7 mouse cellular contexts compared by ENCODE assay signal in the genomic region with DNA sequence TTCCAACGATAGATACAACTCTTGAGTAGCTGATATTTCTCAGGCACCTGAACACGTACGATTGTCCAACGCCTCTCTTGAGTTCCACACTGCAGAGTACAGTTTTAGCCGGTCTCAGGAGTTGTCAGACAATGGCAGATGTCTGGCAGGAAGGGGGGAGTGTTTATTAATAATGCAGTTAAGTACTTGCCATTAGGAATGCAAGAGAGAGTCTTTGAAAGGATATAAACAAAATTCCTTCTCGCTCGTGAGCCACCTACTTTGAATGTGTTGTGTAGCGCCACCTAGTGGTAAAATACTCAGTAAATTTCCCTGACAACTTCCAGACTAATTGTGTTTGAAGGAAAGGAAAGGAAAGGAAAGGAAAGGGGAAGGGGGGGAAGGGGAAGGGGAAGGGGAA. TPM values are rescaled to one million over a fixed set of nuclear protein-coding genes. Genes with fewer than 3 reads are reported as not detected.
DNase-seq lines count a peak whose midpoint lies in the region; ATAC-seq and TF ChIP-seq lines count a peak whose summit lies in the region.

No protein-coding gene starts in this region.

- H3K27me3 ChIP-seq in heart, embryonic 11.5 days (ENCODE audit: control insufficient read depth, insufficient read depth, low read length): peaks cover 21% of the 10 kb centered on the region
- H3K27me3 ChIP-seq in kidney, postnatal 0 days (ENCODE audit: insufficient read depth, low read length): peaks cover 4% of the 10 kb centered on the region; the same call in 1 of the 2 replicates
- H3K27me3 ChIP-seq in midbrain, embryonic 11.5 days (ENCODE audit: control insufficient read depth, insufficient read depth, low read length): no peaks in the 10 kb centered on the region

- H3K27ac ChIP-seq in heart, embryonic 11.5 days (ENCODE audit: low read depth, low read length): no peak overlapping the region
- no peak overlapping the region for H3K27ac ChIP-seq in kidney, postnatal 0 days
- H3K27ac ChIP-seq in midbrain, embryonic 11.5 days (ENCODE audit: low read depth, low read length): no peak overlapping the region

- peak overlapping the region; percentile 49 for H3K4me2 ChIP-seq in heart, embryonic 11.5 days
- H3K4me2 ChIP-seq in kidney, postnatal 0 days (ENCODE audit: low read length): peak overlapping the region; percentile 34; the same call in 1 of the 2 replicates
- no peak overlapping the region for H3K4me2 ChIP-seq in midbrain, embryonic 11.5 days

- no peak overlapping the region for H3K4me3 ChIP-seq in heart, embryonic 11.5 days (ENCODE audit: low read depth, low read length)
- no peak overlapping the region for H3K4me3 ChIP-seq in kidney, postnatal 0 days (replicated peaks; ENCODE audit: low read depth, low read length)
- H3K4me3 ChIP-seq in midbrain, embryonic 11.5 days (ENCODE audit: low read depth, low read length): no peak overlapping the region

- H3K9ac ChIP-seq in heart, embryonic 11.5 days (ENCODE audit: low read depth, low read length): no peak overlapping the region
- no peak overlapping the region for H3K9ac ChIP-seq in kidney, postnatal 0 days (ENCODE audit: low read depth, low read length)
- no peak overlapping the region for H3K9ac ChIP-seq in midbrain, embryonic 11.5 days (ENCODE audit: low read length)

- H3K4me1 ChIP-seq in heart, embryonic 11.5 days (ENCODE audit: control insufficient read depth, insufficient read depth, low read length): no peaks in the 10 kb centered on the region
- no peaks in the 10 kb centered on the region for H3K4me1 ChIP-seq in kidney, postnatal 0 days (replicated peaks; ENCODE audit: insufficient read depth, low read length)
- H3K4me1 ChIP-seq in midbrain, embryonic 11.5 days (ENCODE audit: control insufficient read depth, insufficient read depth, low read length): peaks cover 4% of the 10 kb centered on the region; the same call in 1 of the 2 replicates

- 30% methylated on average over 8 of the region's 8 CpGs for WGBS in heart, embryonic 11.5 days (ENCODE audit: insufficient replicate concordance)
- 31% methylated on average over 8 of the region's 8 CpGs for WGBS in kidney, postnatal 0 days
- WGBS in midbrain, embryonic 11.5 days: 39% methylated on average over 8 of the region's 8 CpGs

- H3K9me3 ChIP-seq in heart, embryonic 11.5 days (replicated peaks; ENCODE audit: control insufficient read depth, low read length): no peaks in the 10 kb centered on the region
- no peaks in the 10 kb centered on the region for H3K9me3 ChIP-seq in kidney, postnatal 0 days (replicated peaks; ENCODE audit: low read length)
- no peaks in the 10 kb centered on the region for H3K9me3 ChIP-seq in midbrain, embryonic 11.5 days (ENCODE audit: control insufficient read depth, low read length)

- no peaks in the 10 kb centered on the region for H3K36me3 ChIP-seq in heart, embryonic 11.5 days (ENCODE audit: control insufficient read depth, insufficient read depth, low read length)
- H3K36me3 ChIP-seq in kidney, postnatal 0 days (ENCODE audit: insufficient read depth, low read length): no peaks in the 10 kb centered on the region
- H3K36me3 ChIP-seq in midbrain, embryonic 11.5 days (ENCODE audit: control insufficient read depth, insufficient read depth, low read length): no peaks in the 10 kb centered on the region

- ATAC-seq in heart, embryonic 11.5 days (replicated peaks; ENCODE audit: insufficient number of reproducible peaks, low FRiP score, low TSS enrichment): no peak
- ATAC-seq in kidney, postnatal 0 days (replicated peaks; ENCODE audit: low FRiP score, low read depth): no peak
- ATAC-seq in midbrain, embryonic 11.5 days (ENCODE audit: low FRiP score): no peak

- peak; percentile 41 for DNase-seq in right cerebral cortex, adult 18-20 months
- no peak for DNase-seq in right cerebral cortex, postnatal 25 days
- DNase-seq in brain, adult 2 months (ENCODE audit: low read depth, low spot score): peak; percentile 68
- DNase-seq in kidney, postnatal 0 days (ENCODE audit: low spot score): peak; percentile 92
- DNase-seq in midbrain, embryonic 11.5 days (ENCODE audit: low spot score, missing footprints): peak; percentile 97
- DNase-seq in spleen, postnatal 10 days (ENCODE audit: low spot score in 2 of 2): no peak

- TF ChIP-seq CTCF in kidney, postnatal 0 days (IDR thresholded peaks at IDR 0.05; ENCODE audit: low read depth): peak; percentile 80

RNA-seq across cellular contexts. Expression of gene F930015N05Rik, which starts 5.7 kb away (rescaled TPM):
- polyA plus RNA-seq in heart, embryonic 11.5 days (2014; fragmentation: Nextera tagmentation; extraction: Ambion mirVana): 0.67 and 0.96 TPM in 2 replicates
- polyA plus RNA-seq in kidney, postnatal 0 days (2015; fragmentation: Nextera tagmentation; extraction: Ambion mirVana): 0.26 and 0.50 TPM in 2 replicates
- polyA plus RNA-seq in midbrain, embryonic 11.5 days (2014; fragmentation: Nextera tagmentation; extraction: Ambion mirVana): 1.7 TPM in 2 replicates

RNA-seq across cellular contexts. Expression of gene Hs3st3a1, which starts 7.0 kb away (rescaled TPM):
- 1.6 and 1.9 TPM in 2 replicates for polyA plus RNA-seq in heart, embryonic 11.5 days (2014; fragmentation: Nextera tagmentation; extraction: Ambion mirVana)
- polyA plus RNA-seq in kidney, postnatal 0 days (2015; fragmentation: Nextera tagmentation; extraction: Ambion mirVana): 1.5 and 2.2 TPM in 2 replicates
- polyA plus RNA-seq in midbrain, embryonic 11.5 days (2014; fragmentation: Nextera tagmentation; extraction: Ambion mirVana): 3.1 and 3.4 TPM in 2 replicates

Comparison
In these comparisons a context has a peak if more than half of its experiments do, and no peak if none do; other contexts are left out.
1. DNase-seq: peak in right cerebral cortex, adult 18-20 months (single experiment), brain, adult 2 months (single experiment), kidney, postnatal 0 days (single experiment) and midbrain, embryonic 11.5 days (single experiment); none in right cerebral cortex, postnatal 25 days (single experiment) and spleen, postnatal 10 days (0 of 2).